Mouse (Mus musculus) G1E (cell line): ENCODE results near the gene Tnpo2.

Experiments used
- CTCF ChIP-seq: IDR thresholded peaks from 2 replicates; pipeline ENCODE4 v1.5.1; 2012; ENCODE audit warnings: low read depth, low read length, inconsistent platforms, mixed read lengths
- GATA1 ChIP-seq: IDR thresholded peaks from 2 replicates; pipeline ENCODE4 v1.6.1; 2012; ENCODE audit warnings: borderline replicate concordance, low read length, inconsistent platforms, mixed read lengths
- POLR2AphosphoS5 ChIP-seq: IDR thresholded peaks from 2 replicates; pipeline ENCODE4 v1.6.1; 2012; ENCODE audit warnings: low read depth, low read length, inconsistent platforms; ENCODE audit not compliant: insufficient replicate concordance

DNA sequence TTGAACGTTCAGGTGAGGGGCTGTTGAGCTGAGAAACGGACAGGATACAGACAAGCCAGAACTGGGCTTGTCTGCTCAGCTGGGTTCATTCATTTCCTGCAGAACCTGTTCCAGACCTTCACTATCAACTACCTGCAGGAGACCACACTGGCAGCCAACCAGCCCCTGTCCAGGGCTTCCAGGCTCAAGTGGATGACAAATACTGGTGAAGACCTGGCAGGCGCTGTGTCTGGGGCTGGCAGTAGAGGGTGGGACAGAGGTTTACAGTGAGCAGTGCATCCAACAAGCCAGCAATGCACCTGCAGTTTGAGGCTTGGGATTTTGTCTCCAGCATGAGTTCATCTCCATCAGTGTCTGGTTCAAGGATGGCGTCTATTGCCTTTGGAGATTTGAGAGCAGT is 60.1 kb downstream of the Tnpo2 start:
- TF ChIP-seq CTCF = no peak
- no peak for TF ChIP-seq POLR2AphosphoS5
- TF ChIP-seq GATA1 = no peak
